Mouse (Mus musculus) G1E-ER4 (cell line): ENCODE data around the gene Fsd1. TPM values are rescaled to one million over a fixed set of nuclear protein-coding genes. Genes with fewer than 3 reads are reported as not detected.

Experiments
- GATA1 ChIP-seq: IDR thresholded peaks from one replicate; pipeline ENCODE4 v1.8.0; 2012; ENCODE audit warnings: low read length, inconsistent platforms
- polyA plus RNA-seq: library from polyadenylated mRNA; stranded (reverse); fragments of >175 nt; gene quantifications from 2 replicates; pipeline ENCODE4 v1.2.3, GENCODE M21; 2012

The Fsd1 gene
- polyA plus RNA-seq, 1 experiment: not detected

- TF ChIP-seq GATA1: no peak
These were observed 30.8 kb downstream of the Fsd1 start for GRCm38 (mm10) chr17:56016793-56017785.

- no peak for TF ChIP-seq GATA1
These were observed 31.5 kb downstream of the Fsd1 start for GRCm38 (mm10) chr17:56017848-56018247.

- no peak for TF ChIP-seq GATA1
These were observed 32.2 kb downstream of the Fsd1 start for GRCm38 (mm10) chr17:56018347-56019131.

GRCm38 (mm10) chr17:56020400-56021084 is 34.2 kb downstream of the Fsd1 start:
- no peak for TF ChIP-seq GATA1

GRCm38 (mm10) chr17:56021161-56021910 is 35.0 kb downstream of the Fsd1 start:
- TF ChIP-seq GATA1: no peak

GRCm38 (mm10) chr17:56022131-56022988 is 36.1 kb downstream of the Fsd1 start:
- TF ChIP-seq GATA1: no peak

GRCm38 (mm10) chr17:56022989-56023290 is 36.6 kb downstream of the Fsd1 start:
- TF ChIP-seq GATA1: no peak

GRCm38 (mm10) chr17:56023386-56023785 is 37.1 kb downstream of the Fsd1 start:
- TF ChIP-seq GATA1: no peak

- TF ChIP-seq GATA1: no peak
These were observed 38.2 kb downstream of the Fsd1 start for GRCm38 (mm10) chr17:56024476-56024875.

- TF ChIP-seq GATA1: no peak
These were observed 38.6 kb downstream of the Fsd1 start for GRCm38 (mm10) chr17:56024931-56025330.

GRCm38 (mm10) chr17:56026303-56026702 is 40.0 kb downstream of the Fsd1 start:
- no peak for TF ChIP-seq GATA1

GRCm38 (mm10) chr17:56026881-56027280 is 40.6 kb downstream of the Fsd1 start:
- TF ChIP-seq GATA1: no peak

- no peak for TF ChIP-seq GATA1
These were observed 41.6 kb downstream of the Fsd1 start for GRCm38 (mm10) chr17:56027801-56028441.
